Mouse (Mus musculus) heart, embryonic 10.5 days (tissue): ENCODE data around the gene Oscar. TPM values are rescaled to one million over a fixed set of nuclear protein-coding genes. Genes with fewer than 3 reads are reported as not detected.
"Not testable (repeated sequence)": the region's sequence is repeated elsewhere in the genome, so short reads cannot be mapped to it uniquely, and the experiment has no call there.

ENCODE experiments used
- DNase-seq: peaks from one replicate; pipeline ENCODE4 v3.0.0-alpha.2; 2017; ENCODE audit warnings: low spot score
- H3K27ac ChIP-seq: fragments of 300-500 bp; sonication (generic); 2 replicates; pipeline ENCODE4 v1.5.1; 2016; ENCODE audit warnings: mild to moderate bottlenecking
- H3K27me3 ChIP-seq: fragments of 300-500 bp; sonication (generic); 2 replicates; pipeline ENCODE4 v1.6.1; 2016; ENCODE audit warnings: mild to moderate bottlenecking; ENCODE audit not compliant: poor library complexity, insufficient read depth, severe bottlenecking
- H3K36me3 ChIP-seq: fragments of 300-500 bp; sonication (generic); 2 replicates; pipeline ENCODE4 v1.6.1; 2016; ENCODE audit warnings: mild to moderate bottlenecking, moderate library complexity
- H3K4me1 ChIP-seq: fragments of 300-500 bp; sonication (generic); 2 replicates; pipeline ENCODE4 v1.6.1; 2016; ENCODE audit warnings: mild to moderate bottlenecking
- H3K4me3 ChIP-seq: fragments of 300-500 bp; sonication (generic); 2 replicates; pipeline ENCODE4 v1.5.1; 2016; ENCODE audit warnings: mild to moderate bottlenecking, moderate library complexity
- H3K9me3 ChIP-seq: fragments of 300-500 bp; sonication (generic); 2 replicates; pipeline ENCODE4 v1.6.1; 2016; ENCODE audit warnings: mild to moderate bottlenecking, moderate library complexity
- WGBS: fragments of 180-500 bp; shearing (Covaris S2); methylation state at CpG from one replicate; pipeline ENCODE4 v1.1.7; 2016; 5-methylcytosine and 5-hydroxymethylcytosine counted together
- polyA plus RNA-seq: library from polyadenylated mRNA; unstranded; fragments of >200 nt; fragmentation: Nextera tagmentation; extraction: Ambion mirVana; gene quantifications from 2 replicates; pipeline ENCODE4 v1.2.1, GENCODE M21; 2016

The Oscar gene
- polyA plus RNA-seq, 1 experiment from 2014 or later, result 0.16 TPM

- Histone ChIP-seq H3K27ac (no peak overlapping the region), H3K4me3 (no peak overlapping the region), H3K9me3 (no peaks in the 10 kb centered on the region), H3K27me3 (no peaks in the 10 kb centered on the region), H3K36me3 (no peaks in the 10 kb centered on the region), H3K4me1 (no peaks in the 10 kb centered on the region)
- DNase-seq, result no peak
- 22% methylated on average over 4 of the region's 4 CpGs for WGBS
Observed at GRCm38 (mm10) chr7:3601119-3601518, 14.8 kb downstream of the Oscar start.

- H3K27me3 ChIP-seq, H3K4me3 ChIP-seq, H3K4me1 ChIP-seq, DNase-seq, H3K27ac ChIP-seq, H3K9me3 ChIP-seq, H3K36me3 ChIP-seq: not testable (repeated sequence)
- 80% methylated on average over 1 of the region's 1 CpGs for WGBS
Observed at GRCm38 (mm10) chr7:3597755-3598154, 18.2 kb downstream of the Oscar start.

DNA sequence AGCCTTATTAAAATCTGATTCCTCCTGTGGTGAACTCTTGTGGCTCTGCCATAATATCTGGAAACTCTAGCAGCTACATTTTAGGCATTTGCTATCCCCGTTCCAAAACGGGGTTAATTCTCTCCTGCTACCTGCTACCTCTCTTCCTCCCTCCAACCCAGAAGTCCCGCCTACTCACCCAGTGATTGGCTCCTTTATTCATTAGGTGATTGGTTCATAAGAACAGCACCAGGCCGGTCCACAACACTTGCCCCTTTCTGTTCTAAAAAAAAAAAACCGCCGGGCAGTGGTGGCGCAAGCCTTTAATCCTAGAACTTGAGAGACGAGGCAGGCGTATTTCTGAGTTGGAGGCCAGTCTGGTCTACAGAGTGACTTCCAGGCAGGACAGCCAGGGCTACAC, 20.8 kb downstream of the Oscar start:
- WGBS, result 6% methylated on average over 9 of the region's 9 CpGs

DNA sequence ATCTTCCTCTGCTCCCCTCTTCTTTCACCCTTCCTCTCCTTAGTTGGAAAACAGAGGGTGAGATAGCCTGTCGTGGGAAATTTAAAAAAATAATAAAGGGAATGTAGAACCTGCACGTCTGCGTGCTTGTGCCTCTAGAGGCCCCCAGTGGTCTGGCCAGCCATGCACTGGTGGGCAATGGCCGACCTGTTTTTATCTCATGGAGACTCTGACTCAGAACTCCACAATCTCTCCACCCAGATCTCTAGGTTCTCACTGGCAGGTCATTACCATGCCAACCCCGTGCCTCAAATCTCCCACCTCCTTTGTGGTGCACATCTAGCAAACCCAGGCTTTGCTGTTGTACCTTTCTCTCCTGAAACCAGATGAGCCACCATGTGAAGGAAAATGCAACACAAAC, 21.3 kb downstream of the Oscar start:
- Histone ChIP-seq H3K4me3 (peak overlapping the region; percentile 40), H3K4me1 (no peaks in the 10 kb centered on the region), H3K27ac (no peak overlapping the region), H3K36me3 (no peaks in the 10 kb centered on the region), H3K9me3 (no peaks in the 10 kb centered on the region), H3K27me3 (no peaks in the 10 kb centered on the region)
- WGBS, result 10% methylated on average over 5 of the region's 5 CpGs
- DNase-seq, result no peak

More for the DNA sequence above, 20.8 kb downstream of the Oscar start:
- Histone ChIP-seq H3K36me3 (no peaks in the 10 kb centered on the region), H3K4me1 (no peaks in the 10 kb centered on the region), H3K27me3 (no peaks in the 10 kb centered on the region), H3K9me3 (no peaks in the 10 kb centered on the region), H3K27ac (no peak overlapping the region), H3K4me3 (peak overlapping the region; percentile 40)
- peak; percentile 77 for DNase-seq

DNA sequence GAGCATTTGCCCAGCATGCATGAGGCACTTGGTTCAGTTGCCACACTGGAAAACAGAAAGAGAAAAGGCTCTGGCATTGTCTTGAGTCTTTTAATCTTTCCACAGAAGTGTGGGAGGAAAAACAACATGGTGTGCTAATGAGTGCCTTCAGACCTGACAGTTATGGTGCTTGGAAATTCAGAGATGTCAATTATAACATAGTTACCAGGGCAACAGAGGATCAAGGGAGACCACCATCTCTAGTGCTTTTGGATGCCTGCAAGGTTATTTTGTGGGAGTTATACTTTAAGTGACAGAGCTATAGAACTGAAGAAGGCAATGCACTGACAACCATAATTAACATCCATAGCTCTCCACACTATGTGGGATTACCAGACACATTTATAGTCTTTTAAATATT, 22.1 kb downstream of the Oscar start:
- H3K4me1 ChIP-seq, result no peaks in the 10 kb centered on the region
- no peaks in the 10 kb centered on the region for H3K36me3 ChIP-seq
- no peak for DNase-seq
- no peak overlapping the region for H3K4me3 ChIP-seq
- H3K9me3 ChIP-seq, result no peaks in the 10 kb centered on the region
- no peak overlapping the region for H3K27ac ChIP-seq
- H3K27me3 ChIP-seq, result no peaks in the 10 kb centered on the region

DNA sequence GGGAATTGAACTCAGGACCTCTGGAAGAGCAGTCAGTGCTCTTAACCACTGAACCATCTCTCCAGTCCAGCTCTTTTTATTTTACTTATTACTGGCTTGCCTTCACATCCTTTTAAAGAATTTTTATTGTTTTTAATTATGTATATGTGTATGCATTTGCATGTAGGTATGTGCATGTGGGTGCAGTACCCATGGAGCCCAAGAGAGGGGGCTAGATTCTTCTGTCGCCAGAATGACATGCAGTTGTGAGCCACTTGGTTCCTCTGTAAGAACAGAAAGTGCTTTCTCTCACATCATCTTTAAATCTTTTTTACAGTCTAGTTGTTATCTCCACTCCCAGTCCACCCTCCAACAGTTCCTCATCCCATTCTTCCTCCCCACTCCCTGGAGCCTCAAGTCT, 24.4 kb downstream of the Oscar start:
- WGBS, result 59% methylated on average over 1 of the region's 1 CpGs
- H3K4me1 ChIP-seq, result no peaks in the 10 kb centered on the region
- no peak overlapping the region for H3K4me3 ChIP-seq
- no peak overlapping the region for H3K27ac ChIP-seq
- DNase-seq, result no peak
- H3K9me3 ChIP-seq, result no peaks in the 10 kb centered on the region
- no peaks in the 10 kb centered on the region for H3K27me3 ChIP-seq
- H3K36me3 ChIP-seq, result no peaks in the 10 kb centered on the region

DNA sequence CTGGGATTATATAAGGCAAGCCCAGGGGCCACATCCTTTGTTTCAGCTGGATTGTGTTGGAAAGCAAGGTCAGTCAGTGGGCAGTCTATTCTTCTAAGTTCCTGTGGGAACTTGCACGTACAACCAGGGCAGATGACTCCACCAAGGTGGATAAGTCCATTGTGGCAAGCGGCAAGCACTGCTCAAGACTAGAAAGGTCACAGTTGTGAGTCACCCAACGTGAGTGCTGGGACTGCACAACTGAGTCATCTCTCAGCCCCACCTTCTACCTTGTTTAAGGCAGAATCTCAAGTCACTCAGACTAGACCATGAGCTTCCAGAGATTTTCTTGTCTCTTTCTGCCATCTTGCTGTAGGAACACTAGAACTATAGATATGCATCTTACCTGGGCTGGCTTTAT, 25.4 kb downstream of the Oscar start:
- Histone ChIP-seq H3K9me3 (no peaks in the 10 kb centered on the region), H3K27ac (no peak overlapping the region), H3K36me3 (no peaks in the 10 kb centered on the region), H3K4me3 (no peak overlapping the region), H3K4me1 (no peaks in the 10 kb centered on the region), H3K27me3 (no peaks in the 10 kb centered on the region)
- WGBS, result 76% methylated on average over 3 of the region's 3 CpGs
- DNase-seq, result no peak

DNA sequence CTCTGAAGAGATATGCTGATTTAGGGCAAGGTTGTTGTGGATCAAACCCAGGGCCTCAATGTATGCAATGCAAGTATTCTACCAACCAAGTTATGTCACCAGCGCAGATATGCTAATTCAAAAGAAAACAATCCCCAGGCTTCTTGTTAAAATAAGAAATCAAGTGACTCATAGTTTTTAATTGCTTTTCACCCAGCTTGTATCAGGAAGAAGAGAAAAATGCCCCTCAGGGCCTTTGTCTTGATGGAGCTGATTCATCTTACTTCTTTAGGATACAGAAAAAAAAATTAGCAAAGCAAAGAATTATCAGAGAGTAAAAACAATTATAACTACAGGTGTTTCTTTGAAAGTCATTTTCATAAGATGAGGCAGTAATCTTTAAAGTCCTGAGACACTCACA, 28.7 kb downstream of the Oscar start:
- Histone ChIP-seq H3K27ac (no peak overlapping the region), H3K4me1 (no peaks in the 10 kb centered on the region), H3K27me3 (no peaks in the 10 kb centered on the region), H3K36me3 (no peaks in the 10 kb centered on the region), H3K4me3 (no peak overlapping the region), H3K9me3 (no peaks in the 10 kb centered on the region)
- 64% methylated on average over 1 of the region's 1 CpGs for WGBS
- DNase-seq, result no peak

DNA sequence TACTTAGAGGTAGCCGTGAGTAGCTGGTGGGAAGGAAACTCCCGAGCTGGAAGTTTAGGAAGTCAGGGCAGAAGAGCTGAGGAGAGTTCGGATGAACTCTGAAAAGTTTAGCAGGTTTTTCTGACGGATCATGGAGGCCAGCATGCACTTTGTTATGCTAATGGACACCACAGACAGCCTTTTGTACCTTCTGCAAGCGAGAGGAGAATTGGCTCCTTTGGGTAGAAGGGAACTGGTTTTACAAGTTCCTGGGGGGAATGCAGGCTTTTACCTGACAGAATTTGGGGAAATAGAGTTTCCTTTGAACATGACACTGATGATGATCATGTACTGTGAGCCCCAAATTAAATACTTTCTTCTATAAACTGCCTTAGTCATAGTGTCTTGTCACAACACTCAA, 29.7 kb downstream of the Oscar start:
- no peaks in the 10 kb centered on the region for H3K9me3 ChIP-seq
- no peak for DNase-seq
- H3K27ac ChIP-seq, result no peak overlapping the region
- WGBS, result 6% methylated on average over 5 of the region's 5 CpGs
- H3K27me3 ChIP-seq, result no peaks in the 10 kb centered on the region
- no peaks in the 10 kb centered on the region for H3K36me3 ChIP-seq
- H3K4me1 ChIP-seq, result no peaks in the 10 kb centered on the region
- H3K4me3 ChIP-seq, result no peak overlapping the region

DNA sequence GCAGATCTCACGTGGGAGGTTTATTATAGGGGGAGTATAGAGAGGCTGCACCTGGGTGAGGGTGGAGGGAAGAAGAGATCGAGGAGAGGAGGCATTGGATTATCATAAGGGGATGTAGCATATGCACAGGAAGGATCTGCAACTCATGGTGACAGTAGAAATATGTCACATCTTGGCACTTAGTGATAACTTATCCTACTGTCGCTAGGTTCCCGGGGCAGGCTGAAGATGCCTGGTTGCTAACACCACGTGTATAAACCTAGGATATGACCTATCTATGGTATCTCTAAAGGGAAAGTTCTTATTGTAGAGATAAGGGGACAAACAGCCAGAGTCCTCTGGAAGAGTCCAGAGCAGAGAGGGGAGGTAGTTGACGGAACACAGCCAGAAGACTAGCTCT, 30.2 kb downstream of the Oscar start:
- WGBS, result 1% methylated on average over 6 of the region's 6 CpGs
- no peaks in the 10 kb centered on the region for H3K4me1 ChIP-seq
- H3K36me3 ChIP-seq, result no peaks in the 10 kb centered on the region
- H3K27ac ChIP-seq, result no peak overlapping the region
- DNase-seq, result no peak
- H3K9me3 ChIP-seq, result no peaks in the 10 kb centered on the region
- no peaks in the 10 kb centered on the region for H3K27me3 ChIP-seq
- no peak overlapping the region for H3K4me3 ChIP-seq

DNA sequence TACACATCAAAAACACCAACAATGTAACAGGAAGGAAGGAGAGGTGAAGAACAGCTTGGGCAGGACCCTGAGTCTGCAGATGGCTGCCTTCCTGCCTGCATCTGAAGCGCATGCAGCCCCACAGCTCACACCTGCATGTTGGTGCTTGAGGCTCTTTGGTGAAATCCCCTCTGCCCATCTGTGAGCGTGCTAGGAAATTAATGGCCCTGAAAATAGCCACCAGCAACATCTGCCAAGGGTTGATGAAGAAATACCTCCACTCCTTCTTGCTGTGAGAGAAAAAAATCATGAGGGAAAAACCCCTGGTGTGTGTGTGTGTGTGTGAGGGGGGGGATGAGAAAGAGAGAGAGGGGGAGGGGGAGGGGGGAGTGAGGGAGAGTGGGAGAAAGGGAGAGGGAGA, 35.9 kb downstream of the Oscar start:
- no peak overlapping the region for H3K4me3 ChIP-seq
- no peak for DNase-seq
- H3K27ac ChIP-seq, result no peak overlapping the region
- H3K27me3 ChIP-seq, result no peaks in the 10 kb centered on the region
- no peaks in the 10 kb centered on the region for H3K4me1 ChIP-seq
- H3K9me3 ChIP-seq, result no peaks in the 10 kb centered on the region
- WGBS, result 61% methylated on average over 2 of the region's 2 CpGs
- no peaks in the 10 kb centered on the region for H3K36me3 ChIP-seq

DNA sequence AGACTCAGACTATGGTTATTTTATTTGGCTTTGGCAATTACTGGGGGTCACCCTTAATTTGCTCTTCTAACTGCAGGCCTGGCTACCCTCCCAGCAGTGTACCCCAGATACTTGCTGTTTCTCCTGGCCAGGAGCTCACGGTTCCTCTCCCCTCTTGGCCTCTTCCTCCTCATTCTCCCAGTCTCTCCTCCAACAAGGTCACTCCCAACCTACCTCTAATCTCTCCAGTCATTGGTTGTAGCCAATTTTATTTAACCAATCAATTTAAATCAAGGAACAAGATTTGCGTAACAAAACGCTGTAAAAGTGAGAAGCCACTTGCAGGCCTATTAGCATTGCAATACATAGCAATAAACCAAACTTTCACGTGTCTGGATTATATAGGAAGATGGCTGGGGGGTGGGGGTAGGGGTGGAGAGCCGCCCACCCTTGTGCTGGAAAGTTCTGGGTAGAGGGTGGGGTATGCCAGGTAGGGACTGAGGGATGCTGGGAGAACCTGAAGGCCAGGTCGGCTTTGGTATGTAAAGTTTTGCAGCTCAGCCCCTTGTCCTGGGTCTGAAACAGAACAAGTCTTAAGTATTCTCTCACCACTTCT, 36.9 kb downstream of the Oscar start:
- H3K36me3 ChIP-seq, result no peaks in the 10 kb centered on the region
- H3K27ac ChIP-seq, result no peak overlapping the region
- H3K4me1 ChIP-seq, result no peaks in the 10 kb centered on the region
- H3K27me3 ChIP-seq, result no peaks in the 10 kb centered on the region
- no peak overlapping the region for H3K4me3 ChIP-seq
- no peaks in the 10 kb centered on the region for H3K9me3 ChIP-seq
- DNase-seq, result no peak
- WGBS, result 68% methylated on average over 6 of the region's 6 CpGs

- WGBS, result 71% methylated on average over 2 of the region's 2 CpGs
- Histone ChIP-seq H3K27ac (no peak overlapping the region), H3K4me3 (no peak overlapping the region), H3K9me3 (no peaks in the 10 kb centered on the region), H3K27me3 (no peaks in the 10 kb centered on the region), H3K4me1 (no peaks in the 10 kb centered on the region), H3K36me3 (no peaks in the 10 kb centered on the region)
- DNase-seq, result no peak
Observed at GRCm38 (mm10) chr7:3578196-3578595, 37.8 kb downstream of the Oscar start.

- no peak for DNase-seq
- Histone ChIP-seq H3K4me3 (no peak overlapping the region), H3K4me1 (no peaks in the 10 kb centered on the region), H3K27ac (no peak overlapping the region), H3K27me3 (no peaks in the 10 kb centered on the region), H3K36me3 (no peaks in the 10 kb centered on the region), H3K9me3 (no peaks in the 10 kb centered on the region)
- WGBS, result 75% methylated on average over 5 of the region's 5 CpGs
Observed at GRCm38 (mm10) chr7:3576354-3577124, 39.4 kb downstream of the Oscar start.
